Mouse (Mus musculus) urinary bladder, postnatal 36 days (tissue): ENCODE data around the gene Cd80.

ENCODE experiments used
- DNase-seq, 2 experiments: peaks; one replicate each; pipeline ENCODE4 v3.0.0; 2022; ENCODE audit warnings: low spot score in 2 of 2, mixed read lengths in 1 of 2

Gene Cd80

DNA sequence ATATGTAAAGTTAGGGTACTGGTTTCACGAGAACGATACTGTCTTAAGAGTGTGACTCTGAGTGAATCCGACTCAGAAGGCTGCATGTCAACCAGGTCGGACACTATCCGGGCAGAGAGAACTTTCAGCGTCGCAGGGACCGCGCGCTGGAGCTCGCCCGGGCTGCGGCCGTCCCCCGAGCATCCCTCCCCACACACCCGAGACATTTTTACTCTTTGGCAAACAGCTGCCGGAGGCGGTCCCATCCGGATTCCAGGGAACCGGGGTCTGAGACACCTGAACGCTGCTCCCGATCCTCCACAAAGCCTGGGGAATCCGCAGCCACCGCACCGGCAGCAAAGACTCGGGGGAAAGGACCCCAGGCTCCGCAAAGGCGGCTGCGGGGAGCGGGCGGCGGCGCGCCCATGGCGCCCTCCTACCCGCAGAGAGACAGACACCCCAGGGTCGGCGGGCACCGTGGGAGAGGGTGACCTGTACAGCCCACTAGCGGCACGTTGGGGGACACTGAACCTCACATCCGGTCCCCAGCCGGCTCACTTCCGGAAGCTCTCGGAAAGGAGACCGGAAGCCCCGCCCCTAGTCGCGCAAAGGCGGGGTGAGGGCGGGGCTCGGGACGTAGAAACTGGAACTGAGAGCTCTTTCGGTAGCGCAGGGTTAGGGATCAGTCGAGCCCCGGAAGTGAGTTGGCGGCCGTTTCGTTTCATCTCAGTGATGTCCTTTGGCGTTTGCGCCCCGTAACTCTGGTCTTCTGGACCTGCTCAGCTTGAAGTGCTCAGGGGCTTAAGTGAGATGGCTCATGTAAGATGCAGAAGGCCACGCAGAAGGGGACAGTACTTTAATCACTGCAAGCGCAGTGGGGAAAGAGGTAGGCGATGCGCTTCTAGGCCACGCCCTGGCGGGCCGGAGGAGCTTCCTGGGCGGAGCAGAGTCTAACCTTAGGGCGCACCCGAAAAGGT, 67.0 kb downstream of the Cd80 start, which contains the start of gene Timmdc1:
TSS of gene Timmdc1 (minus strand) at position 535 of the 956 bp plus-strand sequence.
- DNase-seq = peak; percentile 93 to 94

DNA sequence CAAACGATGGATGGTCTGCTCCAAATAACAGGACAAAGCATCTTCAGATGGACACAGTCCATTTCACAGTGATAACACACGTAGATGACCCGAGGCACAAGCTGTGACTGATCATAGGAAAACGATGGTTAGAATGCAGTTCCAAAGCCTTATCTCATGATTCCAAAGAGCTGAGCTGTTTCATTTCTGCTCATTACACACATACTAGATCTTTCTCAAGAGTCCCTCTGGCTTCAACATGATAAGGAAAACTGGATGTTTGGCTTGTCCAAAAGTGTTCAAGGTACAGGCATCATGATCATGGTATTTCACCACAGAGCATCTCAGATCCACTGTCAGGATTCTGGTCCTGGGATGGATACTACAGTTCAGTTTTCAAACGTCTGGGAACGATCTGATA, 70.9 kb downstream of the Cd80 start:
- DNase-seq = no peak

DNA sequence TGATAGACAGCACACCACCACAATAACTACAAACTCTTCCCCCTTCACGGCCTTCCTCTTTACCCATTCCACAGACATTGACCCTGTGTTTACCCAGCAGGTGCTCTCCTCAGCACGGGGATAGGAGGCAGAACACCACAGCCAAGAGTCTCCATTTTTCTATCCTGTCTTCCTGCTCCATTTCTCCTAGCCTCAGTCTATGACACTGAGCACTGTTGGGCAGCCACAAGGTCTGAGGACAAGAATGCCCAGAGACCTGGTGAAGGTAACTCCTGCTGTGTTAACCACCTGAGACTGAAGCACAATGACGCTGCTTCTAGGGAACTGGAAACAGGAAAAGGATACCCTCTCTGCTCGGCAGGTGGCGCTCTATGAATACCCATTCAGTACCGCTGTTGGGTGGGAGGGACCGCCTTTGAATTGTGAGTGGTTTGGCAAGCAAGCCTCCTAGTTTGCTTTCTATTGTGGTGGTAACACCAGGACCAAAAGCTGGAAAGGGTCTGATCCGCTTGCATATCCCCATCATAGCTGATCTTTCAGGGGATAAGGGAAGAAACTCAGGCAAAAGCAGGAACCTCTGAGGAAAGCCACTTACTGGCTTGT, 81.3 kb downstream of the Cd80 start:
- peak; percentile 64 to 67 for DNase-seq

DNA sequence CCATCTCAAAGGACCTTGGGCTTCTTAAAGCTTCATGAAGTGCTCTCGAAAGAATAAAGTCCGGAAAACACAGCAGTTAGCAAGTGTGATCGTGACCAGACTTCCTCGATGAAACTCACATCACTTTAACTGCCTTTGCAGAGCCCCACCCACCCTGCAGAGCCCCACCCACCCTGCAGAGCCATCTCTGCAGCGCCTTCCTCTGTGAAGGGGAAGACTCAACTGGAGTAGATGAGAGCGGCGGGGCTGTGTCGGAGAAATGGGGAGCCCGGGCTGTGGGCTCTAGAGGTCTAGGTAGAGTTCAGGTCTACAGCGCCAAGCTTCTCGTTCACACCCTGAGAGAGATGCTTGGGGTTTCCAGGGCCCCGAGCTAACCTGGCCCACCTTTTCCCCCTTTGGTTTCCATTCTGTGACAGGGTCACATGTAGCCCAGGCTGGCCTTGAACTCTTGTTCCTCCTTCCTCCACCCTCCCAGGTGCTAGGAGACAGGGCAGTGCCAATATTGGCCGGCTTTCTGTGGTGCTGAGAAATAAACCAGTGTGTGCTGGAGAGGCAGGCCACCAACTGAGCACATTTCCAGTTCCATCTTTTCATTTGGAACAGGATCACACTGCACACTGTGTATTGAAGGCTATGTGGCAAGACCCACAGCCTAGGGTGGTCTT, 83.5 kb downstream of the Cd80 start:
- no peak for DNase-seq
